Mouse (Mus musculus) neural tube, embryonic 13.5 days (tissue): ENCODE data around the gene B4galnt3. TPM values are rescaled to one million over a fixed set of nuclear protein-coding genes. Genes with fewer than 3 reads are reported as not detected.
A peak's percentile ranks its signal among the peaks of the same experiment; 100 is the strongest.

Source experiments
- ATAC-seq: fragments of 200-750 bp; cut with Nextera tagmentation; 2 replicates; pipeline ENCODE4 v1.8.0; 2017; ENCODE audit warnings: low read depth, mild to moderate bottlenecking, moderate TSS enrichment, moderate library complexity
- H3K27ac ChIP-seq: fragments of 300-500 bp; sonication (generic); replicated peaks from 2 replicates; pipeline ENCODE4 v1.5.1; 2015; ENCODE audit warnings: moderate library complexity, mild to moderate bottlenecking, inconsistent platforms
- H3K27me3 ChIP-seq: fragments of 300-500 bp; sonication (generic); 2 replicates; pipeline ENCODE4 v1.6.1; 2015; ENCODE audit warnings: mild to moderate bottlenecking, inconsistent platforms
- H3K36me3 ChIP-seq: fragments of 300-500 bp; sonication (generic); 2 replicates; pipeline ENCODE4 v1.6.1; 2015; ENCODE audit warnings: mild to moderate bottlenecking, inconsistent platforms
- H3K4me1 ChIP-seq: fragments of 300-500 bp; sonication (generic); replicated peaks from 2 replicates; pipeline ENCODE4 v1.6.1; 2015; ENCODE audit warnings: inconsistent platforms
- H3K4me2 ChIP-seq: fragments of 300-500 bp; sonication (generic); 2 replicates; pipeline ENCODE4 v1.6.1; 2015; ENCODE audit warnings: inconsistent platforms, mild to moderate bottlenecking, moderate library complexity
- H3K4me3 ChIP-seq: fragments of 300-500 bp; sonication (generic); 2 replicates; pipeline ENCODE4 v1.5.1; 2015; ENCODE audit warnings: mild to moderate bottlenecking, inconsistent platforms
- H3K9ac ChIP-seq: fragments of 300-500 bp; sonication (generic); 2 replicates; pipeline ENCODE4 v1.6.1; 2015; ENCODE audit warnings: moderate library complexity, mild to moderate bottlenecking, inconsistent platforms
- H3K9me3 ChIP-seq: fragments of 300-500 bp; sonication (generic); 2 replicates; pipeline ENCODE4 v1.6.1; 2016; ENCODE audit warnings: inconsistent platforms
- WGBS: fragments of 180-500 bp; shearing (Covaris S2); methylation state at CpG from one replicate; pipeline ENCODE4 v1.1.7; 2015; 5-methylcytosine and 5-hydroxymethylcytosine counted together
- polyA plus RNA-seq: library from polyadenylated mRNA; unstranded; fragments of >200 nt; fragmentation: Nextera tagmentation; extraction: Ambion mirVana; gene quantifications from 2 replicates; pipeline ENCODE4 v1.2.1, GENCODE M21; 2015

The B4galnt3 gene
- polyA plus RNA-seq, 1 experiment from 2014 or later: 0.11 TPM

GRCm38 (mm10) chr6:120179756-120180206 lies 114.6 kb downstream of the B4galnt3 start:
- ATAC-seq: no peak
- Histone ChIP-seq H3K4me1 (no peaks in the 10 kb centered on the region), H3K27ac (no peak overlapping the region), H3K27me3 (no peaks in the 10 kb centered on the region), H3K9ac (no peak overlapping the region), H3K36me3 (no peaks in the 10 kb centered on the region), H3K9me3 (no peaks in the 10 kb centered on the region), H3K4me2 (no peak overlapping the region), H3K4me3 (no peak overlapping the region)
- 88% methylated on average over 8 of the region's 8 CpGs for WGBS

- ATAC-seq: no peak
- no peak overlapping the region for H3K27ac ChIP-seq
- 87% methylated on average over 6 of the region's 6 CpGs for WGBS
- no peaks in the 10 kb centered on the region for H3K4me1 ChIP-seq
- H3K4me3 ChIP-seq: no peak overlapping the region
- H3K9me3 ChIP-seq: no peaks in the 10 kb centered on the region
- H3K4me2 ChIP-seq: no peak overlapping the region
- no peaks in the 10 kb centered on the region for H3K27me3 ChIP-seq
- H3K36me3 ChIP-seq: no peaks in the 10 kb centered on the region
- H3K9ac ChIP-seq: no peak overlapping the region
Measured at GRCm38 (mm10) chr6:120179044-120179755, 115.2 kb downstream of the B4galnt3 start.

GRCm38 (mm10) chr6:120175650-120176049 lies 118.7 kb downstream of the B4galnt3 start:
- no peak overlapping the region for H3K4me2 ChIP-seq
- no peaks in the 10 kb centered on the region for H3K4me1 ChIP-seq
- H3K36me3 ChIP-seq: no peaks in the 10 kb centered on the region
- H3K27ac ChIP-seq: no peak overlapping the region
- 94% methylated on average over 4 of the region's 4 CpGs for WGBS
- no peaks in the 10 kb centered on the region for H3K27me3 ChIP-seq
- no peak overlapping the region for H3K4me3 ChIP-seq
- no peak overlapping the region for H3K9ac ChIP-seq
- no peaks in the 10 kb centered on the region for H3K9me3 ChIP-seq
- ATAC-seq: no peak

GRCm38 (mm10) chr6:120174602-120175115 lies 119.7 kb downstream of the B4galnt3 start:
- no peak overlapping the region for H3K9ac ChIP-seq
- no peak overlapping the region for H3K27ac ChIP-seq
- no peak overlapping the region for H3K4me3 ChIP-seq
- no peaks in the 10 kb centered on the region for H3K27me3 ChIP-seq
- 67% methylated on average over 7 of the region's 7 CpGs for WGBS
- H3K36me3 ChIP-seq: no peaks in the 10 kb centered on the region
- no peaks in the 10 kb centered on the region for H3K4me1 ChIP-seq
- no peak for ATAC-seq
- H3K9me3 ChIP-seq: no peaks in the 10 kb centered on the region
- no peak overlapping the region for H3K4me2 ChIP-seq

GRCm38 (mm10) chr6:120174028-120174601 lies 120.2 kb downstream of the B4galnt3 start:
- H3K4me1 ChIP-seq: no peaks in the 10 kb centered on the region
- H3K27ac ChIP-seq: no peak overlapping the region
- H3K4me2 ChIP-seq: no peak overlapping the region
- H3K9ac ChIP-seq: no peak overlapping the region
- no peak overlapping the region for H3K4me3 ChIP-seq
- H3K9me3 ChIP-seq: no peaks in the 10 kb centered on the region
- no peaks in the 10 kb centered on the region for H3K36me3 ChIP-seq
- no peaks in the 10 kb centered on the region for H3K27me3 ChIP-seq
- WGBS: 86% methylated on average over 6 of the region's 6 CpGs
- ATAC-seq: no peak

DNA sequence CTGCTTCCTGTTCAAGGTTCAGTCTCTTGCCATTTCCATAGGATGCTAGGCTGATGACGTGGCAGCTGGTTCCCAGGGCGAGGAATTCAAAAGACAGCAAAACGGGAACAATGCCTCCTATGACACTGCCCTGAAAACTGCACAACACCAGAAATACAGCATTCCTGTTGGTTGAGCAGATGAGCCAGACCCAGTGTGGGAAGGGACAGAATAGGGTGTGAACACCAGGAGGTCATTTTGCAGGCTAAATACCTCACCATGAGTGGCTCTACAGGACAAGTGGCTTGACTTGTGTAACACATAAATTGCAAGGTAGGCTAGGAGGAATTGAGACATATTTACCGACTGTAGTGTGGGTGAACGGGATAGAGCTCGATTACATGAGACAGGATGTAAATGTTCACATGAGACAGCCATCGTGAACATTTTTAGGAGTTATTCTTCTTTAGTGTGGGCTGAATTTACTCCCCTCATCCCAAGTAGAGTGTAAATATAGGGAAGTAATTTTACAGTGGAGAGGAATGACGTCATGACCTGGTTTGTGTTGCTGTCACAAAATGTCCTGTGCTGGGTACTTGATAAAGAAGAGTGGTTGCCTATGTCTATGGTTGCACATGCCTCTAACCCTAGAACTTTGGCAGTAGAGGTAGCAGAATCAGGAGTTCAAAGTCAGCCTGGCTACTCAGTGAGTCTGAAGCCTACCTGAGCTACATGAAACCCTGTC lies 121.9 kb downstream of the B4galnt3 start:
- no peaks in the 10 kb centered on the region for H3K36me3 ChIP-seq
- H3K4me2 ChIP-seq: no peak overlapping the region
- H3K9ac ChIP-seq: no peak overlapping the region
- no peak for ATAC-seq
- H3K4me3 ChIP-seq: no peak overlapping the region
- no peak overlapping the region for H3K27ac ChIP-seq
- no peaks in the 10 kb centered on the region for H3K27me3 ChIP-seq
- H3K4me1 ChIP-seq: no peaks in the 10 kb centered on the region
- WGBS: 80% methylated on average over 8 of the region's 8 CpGs
- H3K9me3 ChIP-seq: no peaks in the 10 kb centered on the region

GRCm38 (mm10) chr6:120167574-120167973 lies 126.8 kb downstream of the B4galnt3 start:
- Histone ChIP-seq H3K27me3 (no peaks in the 10 kb centered on the region), H3K27ac (no peak overlapping the region), H3K9me3 (no peaks in the 10 kb centered on the region), H3K4me1 (no peaks in the 10 kb centered on the region), H3K36me3 (no peaks in the 10 kb centered on the region), H3K9ac (no peak overlapping the region), H3K4me3 (no peak overlapping the region), H3K4me2 (no peak overlapping the region)
- WGBS: 80% methylated on average over 4 of the region's 4 CpGs
- ATAC-seq: no peak

DNA sequence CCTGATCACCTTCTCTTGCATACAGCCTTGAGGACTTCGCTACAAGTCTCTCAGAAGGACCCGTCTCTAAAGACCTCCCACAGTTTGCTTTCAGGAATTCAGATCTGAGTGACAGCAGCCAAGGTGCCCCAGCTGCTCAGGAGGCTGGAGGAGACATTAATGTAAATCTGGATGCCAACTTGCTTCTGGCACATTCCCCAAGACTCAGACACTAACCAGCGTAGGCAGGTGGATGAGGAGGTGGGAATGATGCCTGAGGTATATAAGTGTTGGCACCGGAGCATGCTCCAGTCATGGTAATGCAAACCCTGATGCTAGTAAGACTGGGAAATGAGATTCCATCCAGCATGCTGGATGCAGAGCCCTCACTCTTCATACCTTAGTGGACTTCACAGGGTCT lies 129.6 kb downstream of the B4galnt3 start:
- Histone ChIP-seq H3K36me3 (no peaks in the 10 kb centered on the region), H3K4me3 (no peak overlapping the region), H3K27me3 (no peaks in the 10 kb centered on the region), H3K4me1 (peaks cover 1% of the 10 kb centered on the region), H3K27ac (no peak overlapping the region), H3K4me2 (no peak overlapping the region), H3K9ac (no peak overlapping the region), H3K9me3 (no peaks in the 10 kb centered on the region)
- 78% methylated on average over 4 of the region's 4 CpGs for WGBS
- ATAC-seq: no peak

- ATAC-seq: no peak
- Histone ChIP-seq H3K4me2 (no peak overlapping the region), H3K27me3 (no peaks in the 10 kb centered on the region), H3K9me3 (no peaks in the 10 kb centered on the region), H3K36me3 (no peaks in the 10 kb centered on the region), H3K9ac (no peak overlapping the region), H3K4me3 (no peak overlapping the region), H3K27ac (no peak overlapping the region), H3K4me1 (peaks cover 9% of the 10 kb centered on the region)
- WGBS: 88% methylated on average over 6 of the region's 6 CpGs
Measured at GRCm38 (mm10) chr6:120162928-120163327, 131.4 kb downstream of the B4galnt3 start.

DNA sequence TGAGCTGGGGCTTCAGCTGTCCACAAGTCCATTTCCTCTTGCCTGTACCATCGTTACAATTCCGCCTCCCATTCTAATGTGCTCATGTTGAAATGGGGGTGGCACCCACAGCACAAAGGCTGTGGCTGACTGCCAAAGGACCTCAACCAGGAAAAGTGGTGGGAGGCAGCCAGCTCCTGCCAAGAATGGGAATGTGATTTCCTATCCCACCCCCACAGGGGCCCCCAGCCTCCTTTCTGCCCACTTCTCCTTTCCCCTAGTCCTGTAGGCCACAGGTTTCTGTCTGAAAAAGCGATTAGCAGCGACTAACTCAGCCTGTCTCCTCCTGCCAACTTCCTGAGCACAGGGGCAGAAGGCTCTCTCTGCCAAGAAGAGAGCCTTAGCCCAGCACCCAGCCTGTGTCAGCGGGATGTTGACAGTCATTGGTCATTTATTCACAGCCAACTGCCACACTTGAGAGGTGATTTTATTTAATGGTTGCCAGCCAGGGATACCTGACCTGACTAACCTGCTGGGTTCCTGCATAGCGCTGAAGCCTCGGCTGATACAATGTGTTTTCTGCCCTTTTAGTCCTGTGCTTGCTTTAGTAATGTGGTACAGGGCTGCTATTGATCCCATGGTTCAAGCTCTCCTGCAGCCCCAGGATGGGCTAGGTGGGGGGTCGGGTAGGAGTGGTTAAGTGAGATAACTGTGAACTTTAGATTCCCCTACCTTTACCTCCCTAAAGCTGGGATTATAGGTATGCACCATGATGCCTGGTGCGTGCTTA lies 135.0 kb downstream of the B4galnt3 start:
- H3K36me3 ChIP-seq: no peaks in the 10 kb centered on the region
- peaks cover 21% of the 10 kb centered on the region for H3K4me1 ChIP-seq
- H3K9ac ChIP-seq: no peak overlapping the region
- 52% methylated on average over 9 of the region's 9 CpGs for WGBS
- no peak overlapping the region for H3K4me3 ChIP-seq
- H3K4me2 ChIP-seq: no peak overlapping the region
- H3K27me3 ChIP-seq: no peaks in the 10 kb centered on the region
- ATAC-seq: peak; percentile 86
- peak overlapping the region; percentile 9; the same call in 1 of the 2 replicates for H3K27ac ChIP-seq
- no peaks in the 10 kb centered on the region for H3K9me3 ChIP-seq

GRCm38 (mm10) chr6:120157479-120157878 lies 136.9 kb downstream of the B4galnt3 start:
- Histone ChIP-seq H3K4me3 (no peak overlapping the region), H3K27me3 (no peaks in the 10 kb centered on the region), H3K4me2 (no peak overlapping the region), H3K4me1 (peaks cover 21% of the 10 kb centered on the region), H3K27ac (no peak overlapping the region), H3K36me3 (no peaks in the 10 kb centered on the region), H3K9ac (no peak overlapping the region), H3K9me3 (no peaks in the 10 kb centered on the region)
- ATAC-seq: no peak
- WGBS: 67% methylated on average over 6 of the region's 6 CpGs

- H3K27ac ChIP-seq: no peak overlapping the region
- H3K4me2 ChIP-seq: no peak overlapping the region
- no peaks in the 10 kb centered on the region for H3K36me3 ChIP-seq
- H3K4me1 ChIP-seq: peaks cover 21% of the 10 kb centered on the region
- no peak overlapping the region for H3K9ac ChIP-seq
- no peaks in the 10 kb centered on the region for H3K9me3 ChIP-seq
- H3K27me3 ChIP-seq: no peaks in the 10 kb centered on the region
- WGBS: 89% methylated on average over 4 of the region's 4 CpGs
- no peak for ATAC-seq
- no peak overlapping the region for H3K4me3 ChIP-seq
Measured at GRCm38 (mm10) chr6:120155510-120155909, 138.8 kb downstream of the B4galnt3 start.
